In genomic region chr1:133645652-133646051, GRCm38 (mm10) we compare ENCODE assay signal across 27 mouse cellular contexts. TPM values are rescaled to one million over a fixed set of nuclear protein-coding genes. Genes with fewer than 3 reads are reported as not detected.
DNase-seq lines count a peak whose midpoint lies in the region; ATAC-seq and TF ChIP-seq lines count a peak whose summit lies in the region.
"Had no signal": no experiment of that assay in that cellular context is flagged by ENCODE, and none has a peak within 500 bp of the region (broad histone marks: within the 10 kb centered on the region; RNA-seq: fewer than 3 reads in every experiment).

No protein-coding gene starts in this region.

- no peak for TF ChIP-seq CTCF in gastrocnemius, adult 2 months (IDR thresholded peaks at IDR 0.05)
- TF ChIP-seq CTCF in liver, postnatal 0 days (IDR thresholded peaks at IDR 0.05; ENCODE audit: low read depth), result no peak

- H3K4me3 ChIP-seq in gastrocnemius, adult 2 months, result peak overlapping the region; percentile 21
- no peak overlapping the region for H3K4me3 ChIP-seq in liver, postnatal 0 days (ENCODE audit: low read depth, low read length)
- no peak overlapping the region for H3K4me3 ChIP-seq in liver, embryonic 11.5 days (ENCODE audit: low read depth, low read length)
- H3K4me3 ChIP-seq: embryonic facial prominence, embryonic 13.5 days; embryonic facial prominence, embryonic 15.5 days; erythroblast, embryonic 14.5 days; forebrain, embryonic 10.5 days; forebrain, embryonic 12.5 days had no signal

- no peak for TF ChIP-seq EP300 in liver, postnatal 0 days (IDR thresholded peaks at IDR 0.05; ENCODE audit: low read depth)

- peaks cover 71% of the 10 kb centered on the region for H3K36me3 ChIP-seq in liver, postnatal 0 days (replicated peaks; ENCODE audit: insufficient read depth, low read length)
- peaks cover 38% of the 10 kb centered on the region for H3K36me3 ChIP-seq in liver, embryonic 11.5 days (ENCODE audit: control insufficient read depth, insufficient read depth, low read length)

- intact Hi-C loops in gastrocnemius, adult 2 months (cut with DNase I), result loop anchor here (2.0 kb wide), 1 partner anchor 15 kb away; the partner anchor contains the start of genes Gm38394 and Zbed6

- no peaks in the 10 kb centered on the region for H3K27me3 ChIP-seq in liver, postnatal 0 days (ENCODE audit: insufficient read depth, low read length)
- no peaks in the 10 kb centered on the region for H3K27me3 ChIP-seq in liver, embryonic 11.5 days (replicated peaks; ENCODE audit: control insufficient read depth, insufficient read depth, low read length)
- H3K27me3 ChIP-seq: embryonic facial prominence, embryonic 13.5 days; embryonic facial prominence, embryonic 15.5 days; forebrain, embryonic 12.5 days; Patski had no signal

- H3K4me2 ChIP-seq in liver, postnatal 0 days (ENCODE audit: low read depth, low read length), result no peak overlapping the region
- no peak overlapping the region for H3K4me2 ChIP-seq in liver, embryonic 11.5 days
- H3K4me2 ChIP-seq: embryonic facial prominence, embryonic 13.5 days; embryonic facial prominence, embryonic 15.5 days; forebrain, embryonic 12.5 days had no signal

- H3K4me1 ChIP-seq in liver, postnatal 0 days (ENCODE audit: insufficient read depth), result no peaks in the 10 kb centered on the region; the same call in 1 of the 2 replicates
- peaks cover 3% of the 10 kb centered on the region; the same call in 1 of the 2 replicates for H3K4me1 ChIP-seq in liver, embryonic 11.5 days (replicated peaks; ENCODE audit: control insufficient read depth, insufficient read depth, low read length)
- H3K4me1 ChIP-seq: embryonic facial prominence, embryonic 13.5 days; embryonic facial prominence, embryonic 15.5 days; forebrain, embryonic 10.5 days; forebrain, embryonic 12.5 days had no signal

- no peak for DNase-seq in gastrocnemius, adult 2 months
- no peak for DNase-seq in gastrocnemius, postnatal 10 days
- DNase-seq in liver, postnatal 0 days, result no peak
- no peak for DNase-seq in liver, embryonic 11.5 days (ENCODE audit: low spot score)
- peak; percentile 44 for DNase-seq in skeletal muscle tissue, adult 2 months (ENCODE audit: low read depth, low spot score)
- no peak for DNase-seq in spleen, postnatal 4 days (ENCODE audit: low spot score in 2 of 2)
- DNase-seq: adrenal gland, adult 8-10 months; adrenal gland, postnatal 14 days; adrenal gland, postnatal 36 days; cerebellum, adult 11-12 months; cerebellum, adult 2 months; cerebellum, adult 9-10 months; cerebellum, postnatal 10 days; cerebellum, postnatal 25 days; embryo, embryonic 11 days had no signal

- peak; percentile 61 for ATAC-seq in liver, postnatal 0 days
- ATAC-seq in liver, embryonic 11.5 days (replicated peaks; ENCODE audit: low FRiP score), result no peak
- ATAC-seq: activated CD4-positive, CD25-positive, alpha-beta regulatory T cell, adult 4 months; forebrain, embryonic 14.5 days; forebrain, embryonic 16.5 days; Patski had no signal

- WGBS in liver, postnatal 0 days (ENCODE audit: insufficient replicate concordance), result 65% methylated on average over 5 of the region's 5 CpGs
- WGBS in liver, embryonic 11.5 days, result 90% methylated on average over 5 of the region's 5 CpGs

- no peaks in the 10 kb centered on the region for H3K9me3 ChIP-seq in liver, postnatal 0 days (ENCODE audit: low read length)
- no peaks in the 10 kb centered on the region for H3K9me3 ChIP-seq in liver, embryonic 11.5 days (ENCODE audit: control insufficient read depth, low read length)
- H3K9me3 ChIP-seq: embryonic facial prominence, embryonic 13.5 days; embryonic facial prominence, embryonic 15.5 days; forebrain, embryonic 10.5 days; forebrain, embryonic 12.5 days; G1E had no signal

- H3K9ac ChIP-seq in liver, postnatal 0 days (replicated peaks), result no peak overlapping the region
- no peak overlapping the region for H3K9ac ChIP-seq in liver, embryonic 11.5 days (ENCODE audit: low read depth, low read length)
- H3K9ac ChIP-seq: embryonic facial prominence, embryonic 13.5 days; embryonic facial prominence, embryonic 15.5 days; forebrain, embryonic 12.5 days had no signal

- H3K27ac ChIP-seq in gastrocnemius, adult 2 months, result peak overlapping the region; percentile 84
- H3K27ac ChIP-seq in liver, postnatal 0 days (ENCODE audit: low read depth), result no peak overlapping the region
- H3K27ac ChIP-seq in liver, embryonic 11.5 days (ENCODE audit: low read depth, low read length), result no peak overlapping the region
- H3K27ac ChIP-seq: embryonic facial prominence, embryonic 13.5 days; embryonic facial prominence, embryonic 15.5 days; forebrain, embryonic 10.5 days; forebrain, embryonic 12.5 days had no signal

RNA-seq across cellular contexts. Expression of gene Zbed6, which starts 15.0 kb away (rescaled TPM):
- 10 to 100 TPM in 1 of 2 experiments, 1 to 10 TPM in 1; 7.3 to 11.7 TPM for total RNA-seq in gastrocnemius, adult 2 months (2021)
- total RNA-seq in gastrocnemius, postnatal 10 days (2021), result 10 to 100 TPM; 17.4 to 22.3 TPM
- 0.08 and 0.09 TPM in 2 replicates for polyA plus RNA-seq in liver, postnatal 0 days (2015; fragmentation: Nextera tagmentation; extraction: Ambion mirVana)
- not detected in 2 replicates for polyA plus RNA-seq in liver, embryonic 11.5 days (2014; fragmentation: Nextera tagmentation; extraction: Ambion mirVana)
- polyA plus RNA-seq: activated CD4-positive, CD25-positive, alpha-beta regulatory T cell, adult 4 months; embryonic facial prominence, embryonic 11.5 days; embryonic facial prominence, embryonic 13.5 days; embryonic facial prominence, embryonic 15.5 days; erythroblast, embryonic 14.5 days; forebrain, embryonic 10.5 days; forebrain, embryonic 12.5 days; forebrain, embryonic 14.5 days; forebrain, embryonic 16.5 days; G1E had no signal

RNA-seq across cellular contexts. Expression of gene Gm38394, which starts 15.5 kb away (rescaled TPM):
- total RNA-seq in gastrocnemius, adult 2 months (2021), result 10 to 100 TPM; 29.8 to 32.2 TPM
- total RNA-seq in gastrocnemius, postnatal 10 days (2021), result 10 to 100 TPM; 42.4 to 56.6 TPM
- polyA plus RNA-seq in liver, postnatal 0 days (2015; fragmentation: Nextera tagmentation; extraction: Ambion mirVana), result 1.0 and 1.3 TPM in 2 replicates
- 4.4 and 4.5 TPM in 2 replicates for polyA plus RNA-seq in liver, embryonic 11.5 days (2014; fragmentation: Nextera tagmentation; extraction: Ambion mirVana)

RNA-seq across cellular contexts. Expression of gene Snrpe, which starts 35.6 kb away (rescaled TPM):
- 10 to 100 TPM; 42.9 to 63.3 TPM for total RNA-seq in gastrocnemius, adult 2 months (2021)
- total RNA-seq in gastrocnemius, postnatal 10 days (2021), result 100 to 1,000 TPM in 1 of 2 experiments, 10 to 100 TPM in 1; 88.0 to 102 TPM
- polyA plus RNA-seq in liver, postnatal 0 days (2015; fragmentation: Nextera tagmentation; extraction: Ambion mirVana), result 302 and 306 TPM in 2 replicates
- polyA plus RNA-seq in liver, embryonic 11.5 days (2014; fragmentation: Nextera tagmentation; extraction: Ambion mirVana), result 690 and 722 TPM in 2 replicates

RNA-seq across cellular contexts. Expression of gene Lax1, which starts 44.3 kb away (rescaled TPM):
- not detected for total RNA-seq in gastrocnemius, adult 2 months (2021)
- total RNA-seq in gastrocnemius, postnatal 10 days (2021), result under 1 TPM; 0.09 to 0.25 TPM
- polyA plus RNA-seq in liver, postnatal 0 days (2015; fragmentation: Nextera tagmentation; extraction: Ambion mirVana), result 0.66 and 1.1 TPM in 2 replicates
- polyA plus RNA-seq in liver, embryonic 11.5 days (2014; fragmentation: Nextera tagmentation; extraction: Ambion mirVana), result 0.62 and 0.78 TPM in 2 replicates
- polyA plus RNA-seq: C2C12; forebrain, embryonic 14.5 days; forebrain, embryonic 16.5 days; G1E had no signal
